Mouse (Mus musculus) midbrain, embryonic 10.5 days (tissue): ENCODE measurements around the gene Atp8b2. TPM values are rescaled to one million over a fixed set of nuclear protein-coding genes. Genes with fewer than 3 reads are reported as not detected.

ENCODE experiments used
- DNase-seq: peaks from one replicate; pipeline ENCODE4 v3.0.0-alpha.2; 2017; ENCODE audit warnings: low spot score
- H3K27ac ChIP-seq: fragments of 300-500 bp; sonication (generic); replicated peaks from 2 replicates; pipeline ENCODE4 v1.5.1; 2016; ENCODE audit warnings: mild to moderate bottlenecking
- H3K27me3 ChIP-seq: fragments of 300-500 bp; sonication (generic); 2 replicates; pipeline ENCODE4 v1.6.1; 2016; ENCODE audit warnings: low read depth, mild to moderate bottlenecking; ENCODE audit not compliant: poor library complexity, severe bottlenecking
- H3K36me3 ChIP-seq: fragments of 300-500 bp; sonication (generic); 2 replicates; pipeline ENCODE4 v1.6.1; 2016; ENCODE audit warnings: mild to moderate bottlenecking, moderate library complexity
- H3K4me1 ChIP-seq: fragments of 300-500 bp; sonication (generic); 2 replicates; pipeline ENCODE4 v1.6.1; 2016
- H3K4me3 ChIP-seq: fragments of 300-500 bp; sonication (generic); 2 replicates; pipeline ENCODE4 v1.5.1; 2016; ENCODE audit warnings: mild to moderate bottlenecking, moderate library complexity
- H3K9me3 ChIP-seq: fragments of 300-500 bp; sonication (generic); replicated peaks from 2 replicates; pipeline ENCODE4 v1.6.1; 2016; ENCODE audit warnings: mild to moderate bottlenecking
- WGBS: fragments of 180-500 bp; shearing (Covaris S2); methylation state at CpG from one replicate; pipeline ENCODE4 v1.1.7; 2016; 5-methylcytosine and 5-hydroxymethylcytosine counted together
- polyA plus RNA-seq: library from polyadenylated mRNA; unstranded; fragments of >200 nt; fragmentation: Nextera tagmentation; extraction: Ambion mirVana; gene quantifications from 2 replicates; pipeline ENCODE4 v1.2.1, GENCODE M21; 2016

The Atp8b2 gene
- polyA plus RNA-seq, 1 experiment from 2014 or later: 12.4 TPM

DNA sequence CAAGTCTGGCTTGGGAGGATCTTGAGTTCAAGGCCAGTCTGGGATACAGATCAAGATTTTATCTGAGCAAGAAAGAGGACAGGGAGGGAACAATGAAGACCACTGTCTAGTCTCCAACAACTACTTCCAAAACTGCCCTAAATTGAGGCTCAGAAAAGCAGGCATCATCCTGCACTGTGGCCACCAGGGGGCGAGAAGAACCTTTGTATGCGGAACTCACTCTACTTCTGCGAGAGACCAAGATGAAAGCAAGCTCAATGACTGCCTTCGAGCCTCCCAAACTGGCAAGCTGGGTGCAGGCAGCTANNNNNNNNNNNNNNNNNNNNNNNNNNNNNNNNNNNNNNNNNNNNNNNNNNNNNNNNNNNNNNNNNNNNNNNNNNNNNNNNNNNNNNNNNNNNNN lies 9.9 kb downstream of the Atp8b2 start:
- H3K4me1 ChIP-seq: no peaks in the 10 kb centered on the region
- H3K36me3 ChIP-seq: peaks cover 100% of the 10 kb centered on the region
- DNase-seq: peak; percentile 78
- no peaks in the 10 kb centered on the region for H3K27me3 ChIP-seq
- no peaks in the 10 kb centered on the region for H3K9me3 ChIP-seq
- no peak overlapping the region for H3K4me3 ChIP-seq
- WGBS: 6% methylated on average over 4 of the region's 4 CpGs
- H3K27ac ChIP-seq: no peak overlapping the region

DNA sequence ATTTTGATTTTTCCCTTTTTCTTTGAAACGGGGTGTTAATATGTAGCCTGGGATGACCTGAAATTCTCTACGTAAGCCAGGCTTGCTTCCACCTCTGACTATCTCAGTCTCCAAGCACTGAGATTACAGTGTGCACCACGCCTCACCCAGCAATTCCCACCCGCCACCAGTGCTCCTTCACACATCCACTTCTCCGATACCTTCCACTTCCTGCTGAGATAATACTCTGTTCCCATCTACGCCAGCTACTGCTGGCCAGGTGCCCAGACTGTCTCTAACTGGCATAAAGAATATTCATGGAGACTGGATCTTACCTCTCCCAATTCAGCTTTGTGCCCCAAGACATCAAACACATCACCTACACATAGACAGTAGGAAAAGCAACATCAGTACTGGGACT lies 14.7 kb downstream of the Atp8b2 start:
- 96% methylated on average over 6 of the region's 6 CpGs for WGBS
- H3K9me3 ChIP-seq: no peaks in the 10 kb centered on the region
- H3K4me3 ChIP-seq: no peak overlapping the region
- no peaks in the 10 kb centered on the region for H3K27me3 ChIP-seq
- H3K4me1 ChIP-seq: no peaks in the 10 kb centered on the region
- H3K27ac ChIP-seq: no peak overlapping the region
- peaks cover 100% of the 10 kb centered on the region for H3K36me3 ChIP-seq
- DNase-seq: no peak

DNA sequence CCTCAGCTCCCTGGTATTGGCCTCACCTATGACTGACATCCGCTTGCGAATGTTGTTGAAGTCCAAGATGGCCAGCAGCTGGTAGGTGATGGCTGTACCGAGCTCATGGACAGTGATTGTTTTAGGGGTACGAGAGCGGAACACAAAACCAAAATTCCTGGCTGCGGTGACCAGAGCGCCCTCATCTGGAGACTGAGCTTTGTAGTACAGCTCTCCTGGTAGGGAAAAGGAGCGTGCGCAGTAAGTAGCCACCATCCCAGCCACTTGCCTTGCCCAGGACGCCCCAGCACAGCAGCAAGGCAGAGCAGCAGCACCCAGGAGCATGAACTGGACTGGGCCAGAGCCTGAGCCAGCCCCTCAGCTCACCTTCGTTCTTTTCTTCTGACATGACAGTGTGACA lies 15.3 kb downstream of the Atp8b2 start:
- H3K36me3 ChIP-seq: peaks cover 100% of the 10 kb centered on the region
- no peak overlapping the region for H3K27ac ChIP-seq
- no peaks in the 10 kb centered on the region for H3K9me3 ChIP-seq
- no peaks in the 10 kb centered on the region for H3K4me1 ChIP-seq
- 90% methylated on average over 11 of the region's 11 CpGs for WGBS
- H3K27me3 ChIP-seq: no peaks in the 10 kb centered on the region
- no peak for DNase-seq
- H3K4me3 ChIP-seq: no peak overlapping the region

DNA sequence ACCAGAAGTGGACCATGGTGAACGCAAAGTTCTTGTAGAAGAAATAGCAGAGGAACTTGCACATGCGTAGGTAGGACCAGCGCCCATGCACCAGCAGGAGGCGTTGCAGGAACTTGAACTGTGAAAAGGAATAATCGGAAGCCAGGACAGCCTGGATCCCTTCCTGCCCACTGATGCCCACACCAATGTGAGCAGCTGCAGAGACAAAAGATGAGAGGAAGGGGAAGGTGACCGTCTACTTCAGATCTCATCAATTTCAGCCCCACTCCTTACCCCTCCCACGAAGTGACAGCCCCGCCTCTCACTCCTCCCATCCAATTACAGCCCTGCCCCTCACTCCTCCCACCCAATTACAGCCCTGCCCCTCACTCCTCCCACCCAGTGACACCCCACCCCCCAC lies 18.3 kb downstream of the Atp8b2 start:
- no peak overlapping the region for H3K27ac ChIP-seq
- no peak overlapping the region for H3K4me3 ChIP-seq
- no peaks in the 10 kb centered on the region for H3K9me3 ChIP-seq
- no peak for DNase-seq
- no peaks in the 10 kb centered on the region for H3K4me1 ChIP-seq
- H3K36me3 ChIP-seq: peaks cover 100% of the 10 kb centered on the region
- WGBS: 83% methylated on average over 8 of the region's 8 CpGs
- H3K27me3 ChIP-seq: no peaks in the 10 kb centered on the region

DNA sequence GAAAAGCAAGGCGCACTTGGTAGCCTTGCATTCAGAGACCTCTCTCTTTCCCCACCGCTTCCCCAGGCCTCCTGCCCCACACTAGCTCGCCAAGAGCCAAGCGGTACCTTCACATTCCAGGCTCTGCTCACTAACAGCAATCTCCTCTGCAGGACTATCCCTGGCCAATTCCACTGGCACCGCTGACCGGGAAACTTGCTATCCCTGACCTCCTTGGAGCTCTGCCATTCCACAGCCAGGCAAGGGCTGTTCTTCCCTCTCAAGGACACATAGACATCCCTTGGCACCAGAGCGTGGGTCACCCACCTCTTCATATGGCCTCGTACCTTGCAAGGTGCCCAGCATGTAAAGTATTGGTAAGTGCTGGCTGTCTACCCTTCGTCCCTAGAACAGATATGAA lies 20.4 kb downstream of the Atp8b2 start:
- Histone ChIP-seq H3K9me3 (no peaks in the 10 kb centered on the region), H3K4me3 (no peak overlapping the region), H3K4me1 (no peaks in the 10 kb centered on the region), H3K27me3 (no peaks in the 10 kb centered on the region), H3K27ac (no peak overlapping the region), H3K36me3 (peaks cover 97% of the 10 kb centered on the region)
- no peak for DNase-seq
- 92% methylated on average over 9 of the region's 9 CpGs for WGBS

DNA sequence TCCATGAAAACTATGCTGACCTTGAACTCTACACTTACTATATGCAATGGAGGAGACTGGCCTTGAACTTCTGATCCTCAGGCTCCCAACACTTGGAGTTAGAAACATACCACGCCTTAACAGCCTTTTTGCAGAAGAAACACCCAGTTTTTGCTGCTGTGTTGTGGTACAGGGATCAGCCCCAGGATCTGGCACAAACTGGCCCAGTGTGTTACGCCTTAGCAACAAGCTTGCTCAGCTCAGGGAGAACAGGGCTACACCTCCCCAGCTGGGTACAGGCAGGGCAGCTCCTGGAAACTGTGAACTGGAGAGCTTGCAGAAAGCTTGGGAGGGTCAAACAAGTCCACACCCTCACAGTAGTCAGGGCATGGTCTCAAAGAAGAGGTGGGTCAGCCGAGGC lies 26.8 kb downstream of the Atp8b2 start:
- peaks cover 5% of the 10 kb centered on the region; the same call in 1 of the 2 replicates for H3K9me3 ChIP-seq
- no peak overlapping the region for H3K27ac ChIP-seq
- peaks cover 60% of the 10 kb centered on the region for H3K36me3 ChIP-seq
- no peak overlapping the region for H3K4me3 ChIP-seq
- DNase-seq: no peak
- H3K4me1 ChIP-seq: no peaks in the 10 kb centered on the region
- WGBS: 94% methylated on average over 3 of the region's 3 CpGs
- H3K27me3 ChIP-seq: no peaks in the 10 kb centered on the region

DNA sequence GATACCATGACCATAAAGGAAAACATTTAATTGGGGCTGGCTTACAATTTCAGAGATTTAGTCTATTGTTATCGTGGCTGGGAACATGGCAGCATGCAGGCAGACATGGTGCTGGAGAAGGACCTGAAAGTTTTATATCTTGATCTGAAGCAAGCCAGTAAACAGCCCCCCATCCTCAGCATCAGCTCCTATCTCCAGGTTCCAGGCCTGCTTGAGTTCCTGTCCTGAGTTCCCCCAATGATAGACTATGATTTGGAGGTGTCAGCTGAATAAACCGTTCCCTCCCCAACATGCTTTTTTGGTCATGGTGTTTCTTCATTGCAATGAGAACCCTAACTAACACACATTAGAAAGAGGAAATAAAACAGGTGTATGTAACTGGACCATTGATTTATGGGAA lies 30.4 kb downstream of the Atp8b2 start:
- H3K4me1 ChIP-seq: no peaks in the 10 kb centered on the region
- peaks cover 27% of the 10 kb centered on the region for H3K36me3 ChIP-seq
- no peaks in the 10 kb centered on the region for H3K27me3 ChIP-seq
- H3K9me3 ChIP-seq: peaks cover 5% of the 10 kb centered on the region; the same call in 1 of the 2 replicates
- H3K27ac ChIP-seq: no peak overlapping the region
- 93% methylated on average over 2 of the region's 2 CpGs for WGBS
- no peak overlapping the region for H3K4me3 ChIP-seq
- no peak for DNase-seq

DNA sequence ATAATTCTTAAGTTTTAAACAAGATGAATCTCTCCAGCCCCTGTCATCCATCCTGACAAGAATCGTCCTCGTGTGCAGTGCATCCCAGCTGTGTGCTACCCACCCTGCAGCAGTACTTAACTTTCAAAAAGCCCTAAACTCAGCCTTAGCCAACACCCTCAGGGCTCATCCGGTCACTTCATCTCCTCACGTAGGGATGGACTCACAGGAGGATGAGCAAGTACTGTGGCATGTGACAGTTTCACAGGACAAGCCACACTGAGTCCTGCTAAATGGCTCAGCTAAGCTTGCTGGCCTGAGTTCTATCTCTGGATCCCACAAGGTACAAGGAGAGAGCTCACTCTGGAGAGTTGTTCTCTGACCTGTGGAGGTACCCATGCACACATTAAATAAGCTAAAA lies 34.4 kb downstream of the Atp8b2 start:
- no peak overlapping the region for H3K4me3 ChIP-seq
- no peaks in the 10 kb centered on the region for H3K36me3 ChIP-seq
- no peaks in the 10 kb centered on the region for H3K4me1 ChIP-seq
- no peak overlapping the region for H3K27ac ChIP-seq
- 79% methylated on average over 4 of the region's 4 CpGs for WGBS
- no peaks in the 10 kb centered on the region for H3K27me3 ChIP-seq
- H3K9me3 ChIP-seq: peaks cover 4% of the 10 kb centered on the region; the same call in 1 of the 2 replicates
- no peak for DNase-seq

DNA sequence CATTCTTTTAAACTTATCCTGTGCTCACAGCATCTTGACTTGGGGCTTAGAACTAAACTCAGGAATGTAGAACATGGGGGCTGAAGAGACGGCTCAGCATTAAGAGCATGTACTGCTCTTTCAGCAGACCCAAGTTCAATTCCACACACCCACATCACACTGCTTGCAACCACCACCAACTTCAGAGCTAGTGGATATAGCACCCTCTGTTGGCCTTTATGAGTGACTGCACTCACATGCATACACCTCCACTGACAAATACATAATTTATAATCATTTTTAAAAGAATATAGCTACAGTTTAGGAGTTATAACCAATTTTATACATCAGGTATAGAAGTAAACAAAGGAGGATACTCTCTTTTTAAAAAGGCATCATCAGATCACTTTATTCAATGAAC lies 36.9 kb downstream of the Atp8b2 start:
- Histone ChIP-seq H3K36me3 (no peaks in the 10 kb centered on the region), H3K9me3 (no peaks in the 10 kb centered on the region), H3K4me3 (no peak overlapping the region), H3K27ac (no peak overlapping the region), H3K27me3 (no peaks in the 10 kb centered on the region), H3K4me1 (no peaks in the 10 kb centered on the region)
- no peak for DNase-seq
- 84% methylated on average over 1 of the region's 1 CpGs for WGBS

DNA sequence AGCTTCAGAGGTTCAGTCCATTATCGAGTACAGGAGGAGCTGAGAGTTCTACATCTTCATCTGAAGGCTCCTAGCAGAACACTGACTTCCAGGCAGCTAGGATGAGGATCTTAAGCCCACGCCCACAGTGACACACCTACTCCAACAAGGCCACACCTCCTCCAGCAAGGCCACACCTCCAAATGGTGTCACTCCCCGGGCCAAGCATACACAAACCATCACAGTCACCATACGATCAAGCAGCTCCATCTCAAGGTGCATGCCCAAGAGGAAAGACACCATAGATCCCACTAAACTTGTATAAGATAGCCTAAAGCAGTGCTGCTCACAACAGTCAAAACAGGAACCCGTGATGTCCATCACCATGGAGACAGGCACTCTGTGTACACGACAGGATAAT lies 42.6 kb downstream of the Atp8b2 start:
- no peak overlapping the region for H3K4me3 ChIP-seq
- no peaks in the 10 kb centered on the region for H3K36me3 ChIP-seq
- peaks cover 4% of the 10 kb centered on the region; the same call in 1 of the 2 replicates for H3K27me3 ChIP-seq
- WGBS: 77% methylated on average over 6 of the region's 6 CpGs
- no peaks in the 10 kb centered on the region for H3K4me1 ChIP-seq
- no peak for DNase-seq
- no peak overlapping the region for H3K27ac ChIP-seq
- no peaks in the 10 kb centered on the region for H3K9me3 ChIP-seq

DNA sequence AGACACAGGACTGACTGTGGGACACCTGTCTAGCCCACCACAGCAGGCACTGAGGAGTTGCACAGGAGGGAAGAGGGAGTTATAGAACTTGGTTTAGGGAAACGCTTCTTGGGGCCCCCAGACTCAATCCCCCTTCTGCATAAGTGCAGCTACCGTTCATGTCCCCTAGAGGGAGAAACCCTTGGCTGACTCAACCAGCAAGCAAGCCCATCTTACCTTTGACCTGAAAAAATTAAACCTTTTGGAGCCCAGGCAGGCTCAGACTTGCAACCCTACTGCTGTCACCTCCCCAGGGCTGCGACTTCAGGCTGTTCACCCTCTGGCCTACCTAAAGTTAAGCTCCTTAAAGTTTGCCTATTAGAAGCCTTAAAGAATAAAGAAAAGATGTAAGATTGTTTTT lies 45.9 kb downstream of the Atp8b2 start:
- H3K27me3 ChIP-seq: peaks cover 37% of the 10 kb centered on the region
- H3K27ac ChIP-seq: no peak overlapping the region
- WGBS: 62% methylated on average over 3 of the region's 3 CpGs
- peaks cover 14% of the 10 kb centered on the region for H3K4me1 ChIP-seq
- no peak for DNase-seq
- H3K36me3 ChIP-seq: no peaks in the 10 kb centered on the region
- no peaks in the 10 kb centered on the region for H3K9me3 ChIP-seq
- H3K4me3 ChIP-seq: no peak overlapping the region

DNA sequence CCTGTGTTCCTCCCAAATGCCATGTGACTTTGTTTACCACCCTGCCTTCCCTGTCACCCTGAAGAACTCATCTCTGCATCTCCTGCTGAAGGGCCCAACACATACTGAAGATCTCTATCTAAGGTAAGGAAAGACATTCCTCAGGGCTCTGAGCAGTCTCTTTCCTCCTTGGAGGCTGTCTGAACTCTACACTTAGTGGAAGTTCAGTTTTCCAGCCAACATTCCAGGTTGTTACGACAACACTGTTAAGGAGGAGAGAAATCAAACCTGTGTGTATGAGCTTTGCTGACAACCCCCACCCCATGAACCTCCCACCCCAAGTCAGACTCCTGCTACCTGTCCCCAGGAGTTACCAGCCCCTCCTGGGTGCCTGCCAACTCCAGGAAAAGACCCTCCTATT lies 46.7 kb downstream of the Atp8b2 start:
- 92% methylated on average over 1 of the region's 1 CpGs for WGBS
- Histone ChIP-seq H3K4me3 (no peak overlapping the region), H3K9me3 (no peaks in the 10 kb centered on the region), H3K27ac (no peak overlapping the region), H3K36me3 (no peaks in the 10 kb centered on the region), H3K27me3 (peaks cover 45% of the 10 kb centered on the region), H3K4me1 (peaks cover 17% of the 10 kb centered on the region)
- no peak for DNase-seq

DNA sequence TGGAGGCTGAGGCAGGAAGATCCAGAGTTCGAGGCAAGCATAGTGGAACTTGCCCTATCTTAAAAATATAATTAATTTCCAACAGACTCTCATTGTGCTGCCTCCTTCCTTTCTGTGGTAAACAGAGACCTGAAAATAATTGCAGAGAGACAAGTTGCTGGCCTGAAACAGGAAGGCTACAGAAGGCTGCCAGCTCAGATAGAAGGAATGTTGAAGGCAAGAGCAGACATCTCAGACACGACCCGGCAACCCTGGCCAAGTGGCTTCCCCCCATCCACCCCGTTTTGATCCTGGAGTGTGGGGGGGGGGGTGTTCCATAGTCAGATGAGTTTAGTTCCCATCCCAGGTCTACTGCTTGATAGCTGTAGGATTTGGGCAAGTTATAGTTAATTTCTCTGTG lies 48.6 kb downstream of the Atp8b2 start:
- Histone ChIP-seq H3K9me3 (no peaks in the 10 kb centered on the region), H3K27ac (no peak overlapping the region), H3K27me3 (peaks cover 57% of the 10 kb centered on the region), H3K4me3 (no peak overlapping the region), H3K36me3 (no peaks in the 10 kb centered on the region), H3K4me1 (peaks cover 21% of the 10 kb centered on the region)
- WGBS: 80% methylated on average over 4 of the region's 4 CpGs
- no peak for DNase-seq
